Mouse (Mus musculus) natural killer cell, adult 2 months (primary cell): ENCODE measurements around the gene Mlh1.

ENCODE experiments used
- DNase-seq, 2 experiments: peaks; one replicate each; pipeline ENCODE4 v3.0.0; 2022; ENCODE audit warnings: low spot score in 2 of 2

The Mlh1 gene

GRCm38 (mm10) chr9:111216424-111216823 is 55.2 kb downstream of the Mlh1 start:
- DNase-seq = peak in 1 of 2 experiments; percentile 39

GRCm38 (mm10) chr9:111213501-111213900 is 58.1 kb downstream of the Mlh1 start:
- peak; percentile 15 to 36 for DNase-seq

- no peak for DNase-seq
Observed at GRCm38 (mm10) chr9:111211122-111212041, 60.2 kb downstream of the Mlh1 start.

GRCm38 (mm10) chr9:111210412-111210811 is 61.2 kb downstream of the Mlh1 start:
- DNase-seq = no peak

GRCm38 (mm10) chr9:111209158-111209699 is 62.4 kb downstream of the Mlh1 start:
- no peak for DNase-seq

- DNase-seq = no peak
Observed at GRCm38 (mm10) chr9:111208185-111208584, 63.4 kb downstream of the Mlh1 start.

- no peak for DNase-seq
Observed at GRCm38 (mm10) chr9:111207683-111208082, 63.9 kb downstream of the Mlh1 start.

- DNase-seq = no peak
Observed at GRCm38 (mm10) chr9:111204601-111205375, 66.8 kb downstream of the Mlh1 start.

- no peak for DNase-seq
Observed at GRCm38 (mm10) chr9:111200208-111200607, 71.4 kb downstream of the Mlh1 start.

GRCm38 (mm10) chr9:111198332-111198731 is 73.3 kb downstream of the Mlh1 start:
- no peak for DNase-seq

- DNase-seq = no peak
Observed at GRCm38 (mm10) chr9:111197712-111198111, 73.9 kb downstream of the Mlh1 start.

- DNase-seq = no peak
Observed at GRCm38 (mm10) chr9:111197116-111197515, 74.5 kb downstream of the Mlh1 start.

- DNase-seq = no peak
Observed at GRCm38 (mm10) chr9:111193211-111193610, 78.4 kb downstream of the Mlh1 start.

GRCm38 (mm10) chr9:111188731-111189130 is 82.9 kb downstream of the Mlh1 start:
- DNase-seq = no peak

- DNase-seq = no peak
Observed at GRCm38 (mm10) chr9:111186861-111187260, 84.7 kb downstream of the Mlh1 start.

- DNase-seq = no peak
Observed at GRCm38 (mm10) chr9:111184929-111185328, 86.7 kb downstream of the Mlh1 start.

- no peak for DNase-seq
Observed at GRCm38 (mm10) chr9:111182176-111182575, 89.4 kb downstream of the Mlh1 start.

- no peak for DNase-seq
Observed at GRCm38 (mm10) chr9:111178971-111179370, 92.6 kb downstream of the Mlh1 start.
